17 mouse cellular contexts compared by ENCODE assay signal in the genomic region with DNA sequence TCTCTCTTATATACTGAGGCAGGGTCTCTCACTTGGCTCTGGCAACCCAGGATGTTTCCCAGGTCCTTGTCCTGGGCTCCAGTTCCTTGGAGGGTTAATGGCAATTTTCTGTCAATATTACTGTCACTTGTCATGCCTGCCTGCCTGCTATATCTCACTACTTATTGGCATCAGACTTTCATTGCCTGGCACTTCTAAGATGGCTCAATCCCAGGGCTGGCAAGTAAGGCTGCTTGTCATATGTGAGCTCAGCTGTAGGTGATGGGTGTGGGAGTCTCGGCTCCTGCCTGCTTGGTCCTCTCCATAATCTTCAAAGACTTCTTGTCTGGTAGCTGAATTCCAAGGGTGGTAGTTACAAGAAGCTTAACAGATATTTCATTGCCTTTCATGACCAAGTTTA. TPM values are rescaled to one million over a fixed set of nuclear protein-coding genes. Genes with fewer than 3 reads are reported as not detected.
DNase-seq lines count a peak whose midpoint lies in the region.
"Had no signal": no experiment of that assay in that cellular context is flagged by ENCODE, and none has a peak within 500 bp of the region (broad histone marks: within the 10 kb centered on the region; RNA-seq: fewer than 3 reads in every experiment).

No protein-coding gene starts in this region.

- intact Hi-C loops in heart, postnatal 25 days (cut with DNase I), result loop anchor here (5.0 kb wide), 1 partner anchor 416 kb away; no protein-coding TSS in a partner anchor

- peak; percentile 49 to 55 for DNase-seq in cerebellum, postnatal 14 days
- DNase-seq in cerebellum, adult 11 months, result no peak
- peak; percentile 68 for DNase-seq in heart, adult 11 months
- DNase-seq in heart, postnatal 25 days (ENCODE audit: low spot score), result no peak
- DNase-seq in brain, adult 2 months (ENCODE audit: low read depth, low spot score), result peak; percentile 54
- no peak for DNase-seq in spleen, postnatal 14 days (ENCODE audit: low spot score in 2 of 2)
- DNase-seq: adrenal gland, postnatal 10 days; adrenal gland, postnatal 36 days; B cell, adult 2 months; cerebellum, adult 2 months; cerebellum, adult 9-11 months; gastrocnemius, adult 2 months; gastrocnemius, postnatal 14 days; heart, adult 18-20 months; heart, postnatal 10 days; heart, postnatal 4 days; kidney, adult 18-20 months had no signal

RNA-seq across cellular contexts. Expression of a gene that starts 4.3 kb away (rescaled TPM):
- 1 to 10 TPM; 7.2 TPM for total RNA-seq in heart, postnatal 25 days (2021)

RNA-seq across cellular contexts. Expression of a gene that starts 39.4 kb away (rescaled TPM):
- total RNA-seq in heart, postnatal 25 days (2021), result 1 to 10 TPM; 7.3 to 7.9 TPM

RNA-seq across cellular contexts. Expression of a gene that starts 54.8 kb away (rescaled TPM):
- 1 to 10 TPM; 3.2 TPM for total RNA-seq in heart, postnatal 25 days (2021)

Comparison
In these comparisons a context has a peak if more than half of its experiments do, and no peak if none do; other contexts are left out.
1. DNase-seq: peak in cerebellum, postnatal 14 days (2 of 2), heart, adult 11 months (single experiment) and brain, adult 2 months (single experiment); none in cerebellum, adult 11 months (single experiment), heart, postnatal 25 days (single experiment) and spleen, postnatal 14 days (0 of 2).